Mouse (Mus musculus) heart, embryonic 14.5 days (tissue): ENCODE data around the gene Zbtb5. TPM values are rescaled to one million over a fixed set of nuclear protein-coding genes. Genes with fewer than 3 reads are reported as not detected.
"Not testable (repeated sequence)": the region's sequence is repeated elsewhere in the genome, so short reads cannot be mapped to it uniquely, and the experiment has no call there.

Experiments used
- ATAC-seq: fragments of 200-750 bp; cut with Nextera tagmentation; 2 replicates; pipeline ENCODE4 v1.8.0; 2017; ENCODE audit warnings: low read depth, moderate TSS enrichment; ENCODE audit not compliant: insufficient number of reproducible peaks, insufficient read depth, low FRiP score
- H3K27ac ChIP-seq, 2 experiments: fragments of 200-500 bp in 1 of 2; fragments of 300-500 bp in 1 of 2; sonication (generic) in 1 of 2; replicated peaks in 1 of 2; 2 replicates each; pipeline ENCODE4 v1.5.1; 2012 to 2014; ENCODE audit warnings: low read depth in 2 of 2, low read length in 2 of 2, control low read depth in 1 of 2, mild to moderate bottlenecking in 1 of 2, mixed read lengths in 1 of 2; ENCODE audit not compliant: control insufficient read depth in 1 of 2, insufficient read depth in 1 of 2
- H3K27me3 ChIP-seq: fragments of 300-500 bp; sonication (generic); 2 replicates; pipeline ENCODE4 v1.6.1; 2014; ENCODE audit warnings: mild to moderate bottlenecking, low read length, control low read depth; ENCODE audit not compliant: control insufficient read depth, insufficient read depth
- H3K36me3 ChIP-seq: fragments of 300-500 bp; sonication (generic); 2 replicates; pipeline ENCODE4 v1.6.1; 2014; ENCODE audit warnings: mild to moderate bottlenecking, control low read depth, low read length, mixed read lengths; ENCODE audit not compliant: control insufficient read depth, insufficient read depth
- H3K4me1 ChIP-seq, 2 experiments: fragments of 200-500 bp in 1 of 2; fragments of 300-500 bp in 1 of 2; sonication (generic) in 1 of 2; 2 replicates each; pipeline ENCODE4 v1.6.1; 2012 to 2014; ENCODE audit warnings: low read length in 2 of 2, control low read depth in 1 of 2, mixed read lengths in 1 of 2; ENCODE audit not compliant: control insufficient read depth in 2 of 2, insufficient read depth in 2 of 2
- H3K4me2 ChIP-seq: fragments of 300-500 bp; sonication (generic); 2 replicates; pipeline ENCODE4 v1.6.1; 2014; ENCODE audit warnings: mild to moderate bottlenecking, low read length
- H3K4me3 ChIP-seq, 2 experiments: fragments of 200-500 bp in 1 of 2; fragments of 300-500 bp in 1 of 2; sonication (generic) in 1 of 2; 2 replicates each; pipeline ENCODE4 v1.5.1; 2012 to 2014; ENCODE audit warnings: low read length in 2 of 2, mild to moderate bottlenecking in 2 of 2, control low read depth in 1 of 2, low read depth in 1 of 2, moderate library complexity in 1 of 2; ENCODE audit not compliant: control insufficient read depth in 1 of 2, insufficient read depth in 1 of 2
- H3K9ac ChIP-seq: fragments of 300-500 bp; sonication (generic); 2 replicates; pipeline ENCODE4 v1.6.1; 2014; ENCODE audit warnings: mild to moderate bottlenecking, low read length
- H3K9me3 ChIP-seq: fragments of 300-500 bp; sonication (generic); 2 replicates; pipeline ENCODE4 v1.6.1; 2016; ENCODE audit warnings: low read length, control low read depth; ENCODE audit not compliant: control insufficient read depth
- WGBS: fragments of 180-500 bp; shearing (Covaris S2); extraction: QIAGEN DNeasy Blood & Tissue Kit; methylation state at CpG from one replicate; pipeline ENCODE4 v1.1.7; 2014; 5-methylcytosine and 5-hydroxymethylcytosine counted together
- polyA plus RNA-seq: library from polyadenylated mRNA; unstranded; fragments of >200 nt; fragmentation: Nextera tagmentation; extraction: Ambion mirVana; gene quantifications from 2 replicates; pipeline ENCODE4 v1.2.1, GENCODE M21; 2014

The Zbtb5 gene
- polyA plus RNA-seq, 1 experiment from 2014 or later = 17.2 TPM

GRCm38 (mm10) chr4:45010806-45011415, 1.3 kb downstream of the Zbtb5 start:
- WGBS = 16% methylated on average over 11 of the region's 11 CpGs
- Histone ChIP-seq H3K9ac (peak overlapping the region; percentile 89), H3K4me2 (peak overlapping the region; percentile 86), H3K9me3 (no peaks in the 10 kb centered on the region), H3K4me1 (peaks cover 8 to 23% of the 10 kb centered on the region in 2 experiments), H3K27me3 (no peaks in the 10 kb centered on the region), H3K4me3 (peak overlapping the region; percentile 78 to 82), H3K36me3 (no peaks in the 10 kb centered on the region), H3K27ac (peak overlapping the region; percentile 27 to 97; a peak in 3 of 4 replicates)
- no peak for ATAC-seq

GRCm38 (mm10) chr4:45005452-45005851, 6.8 kb downstream of the Zbtb5 start:
- Histone ChIP-seq H3K4me2 (no peak overlapping the region), H3K4me3 (no peak overlapping the region), H3K36me3 (no peaks in the 10 kb centered on the region), H3K27ac (no peak overlapping the region), H3K9ac (no peak overlapping the region), H3K4me1 (peaks cover 3 to 10% of the 10 kb centered on the region in 2 experiments; a peak in 3 of 4 replicates), H3K27me3 (no peaks in the 10 kb centered on the region), H3K9me3 (no peaks in the 10 kb centered on the region)
- ATAC-seq = no peak
- 55% methylated on average over 3 of the region's 3 CpGs for WGBS

- no peak for ATAC-seq
- H3K4me1 ChIP-seq = no peaks in the 10 kb centered on the region
- H3K27me3 ChIP-seq = no peaks in the 10 kb centered on the region
- H3K9ac ChIP-seq = no peak overlapping the region
- H3K27ac ChIP-seq = no peak overlapping the region
- H3K9me3 ChIP-seq = no peaks in the 10 kb centered on the region
- peaks cover 6% of the 10 kb centered on the region for H3K36me3 ChIP-seq
- 86% methylated on average over 6 of the region's 6 CpGs for WGBS
- no peak overlapping the region for H3K4me3 ChIP-seq
- no peak overlapping the region for H3K4me2 ChIP-seq
Observed at GRCm38 (mm10) chr4:45000001-45000400, 12.2 kb downstream of the Zbtb5 start.

- Histone ChIP-seq H3K36me3 (peaks cover 20% of the 10 kb centered on the region), H3K27ac (no peak overlapping the region), H3K4me2 (no peak overlapping the region), H3K4me3 (no peak overlapping the region), H3K9ac (no peak overlapping the region), H3K27me3 (no peaks in the 10 kb centered on the region), H3K4me1 (no peaks in the 10 kb centered on the region), H3K9me3 (no peaks in the 10 kb centered on the region)
- 76% methylated on average over 3 of the region's 3 CpGs for WGBS
- no peak for ATAC-seq
Observed at GRCm38 (mm10) chr4:44998071-44998470, 14.1 kb downstream of the Zbtb5 start.

- H3K27ac ChIP-seq = no peak overlapping the region
- 78% methylated on average over 18 of the region's 18 CpGs for WGBS
- no peak for ATAC-seq
Observed at GRCm38 (mm10) chr4:44994776-44995175, 17.4 kb downstream of the Zbtb5 start.

GRCm38 (mm10) chr4:44993847-44994246, 18.4 kb downstream of the Zbtb5 start:
- WGBS = 85% methylated on average over 9 of the region's 9 CpGs
- peaks cover 54% of the 10 kb centered on the region for H3K36me3 ChIP-seq
- H3K27ac ChIP-seq = no peak overlapping the region

More at GRCm38 (mm10) chr4:44994776-44995175, 17.4 kb downstream of the Zbtb5 start:
- Histone ChIP-seq H3K4me3 (no peak overlapping the region), H3K27me3 (no peaks in the 10 kb centered on the region), H3K9me3 (no peaks in the 10 kb centered on the region), H3K9ac (no peak overlapping the region), H3K36me3 (peaks cover 45% of the 10 kb centered on the region), H3K4me2 (no peak overlapping the region), H3K4me1 (no peaks in the 10 kb centered on the region)

GRCm38 (mm10) chr4:44993179-44993578, 19.0 kb downstream of the Zbtb5 start:
- WGBS = 86% methylated on average over 13 of the region's 14 CpGs
- not testable (repeated sequence) for H3K27ac ChIP-seq, H3K4me2 ChIP-seq, ATAC-seq, H3K9me3 ChIP-seq, H3K9ac ChIP-seq, H3K4me1 ChIP-seq, H3K4me3 ChIP-seq, H3K27me3 ChIP-seq
- peaks cover 61% of the 10 kb centered on the region for H3K36me3 ChIP-seq

More at GRCm38 (mm10) chr4:44993847-44994246, 18.4 kb downstream of the Zbtb5 start:
- Histone ChIP-seq H3K4me1 (no peaks in the 10 kb centered on the region), H3K9me3 (no peaks in the 10 kb centered on the region), H3K27me3 (no peaks in the 10 kb centered on the region), H3K4me3 (no peak overlapping the region), H3K9ac (no peak overlapping the region), H3K4me2 (no peak overlapping the region)
- no peak for ATAC-seq

GRCm38 (mm10) chr4:44992330-44992729, 19.9 kb downstream of the Zbtb5 start:
- H3K9ac ChIP-seq, H3K27ac ChIP-seq, H3K4me2 ChIP-seq, H3K9me3 ChIP-seq, H3K4me1 ChIP-seq, ATAC-seq, H3K27me3 ChIP-seq, H3K4me3 ChIP-seq: not testable (repeated sequence)
- H3K36me3 ChIP-seq = peaks cover 70% of the 10 kb centered on the region
- 82% methylated on average over 11 of the region's 11 CpGs for WGBS
